Mouse (Mus musculus): ENCODE data around the gene Grin2c. TPM values are rescaled to one million over a fixed set of nuclear protein-coding genes. Genes with fewer than 3 reads are reported as not detected.
A peak's percentile ranks its signal among the peaks of the same experiment; 100 is the strongest.

The Grin2c gene
- 10 to 100 TPM; 37.4 to 40.0 TPM for total RNA-seq (2021)
- long read RNA-seq, experiment 1, partial matches to known transcripts: 11 of 124 reads
- long read RNA-seq, experiment 1, other reads (novel, unspliced or antisense): 113 of 124 reads
- long read RNA-seq, experiment 2, partial matches to known transcripts: 18 of 109 reads
- long read RNA-seq, experiment 2, other reads (novel, unspliced or antisense): 91 of 109 reads

DNA sequence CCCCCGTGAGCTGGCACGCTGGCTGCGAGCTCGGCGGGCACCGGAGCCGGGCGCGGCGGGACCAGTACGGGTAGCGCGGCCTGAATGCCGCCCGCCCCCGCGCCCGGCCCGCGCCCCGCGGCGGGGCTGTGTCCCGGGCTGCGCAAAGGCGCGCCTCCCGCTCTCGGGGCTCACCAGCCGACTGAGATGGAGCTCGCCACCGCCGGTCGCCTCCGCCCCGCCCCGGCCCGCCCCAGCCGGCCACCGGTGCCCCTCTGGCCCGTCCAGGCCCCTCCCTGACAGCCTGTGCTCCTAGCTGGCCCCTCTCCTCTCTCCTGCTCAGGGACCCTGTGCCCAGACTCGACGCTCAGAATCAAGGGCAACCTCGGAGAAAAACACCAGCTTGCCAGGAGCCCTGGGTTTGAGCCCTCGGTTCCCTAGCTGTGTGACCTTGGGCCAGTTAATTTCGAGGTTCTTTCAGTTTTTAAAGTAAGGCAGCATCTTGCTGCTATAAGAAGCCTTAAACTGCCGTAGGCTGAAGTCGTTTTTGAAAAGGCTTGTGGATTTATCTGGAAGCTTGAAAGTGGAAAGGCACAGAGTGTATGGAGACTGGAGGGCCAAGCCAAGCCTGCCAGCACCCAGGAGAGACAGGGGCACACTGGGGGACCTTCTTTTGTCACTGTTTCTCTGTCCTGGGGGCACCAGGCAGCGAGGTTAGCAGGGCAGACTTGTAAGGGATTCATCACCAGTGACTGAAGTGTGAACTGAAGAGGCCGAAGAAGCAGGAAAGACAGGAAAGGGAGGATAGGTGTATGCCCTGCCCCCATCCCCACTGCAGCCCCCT lies at the start of gene Grin2c:
Grin2c (minus strand) TSS at position 183 of the 823 bp plus-strand sequence.
- DNase-seq (ENCODE audit: extremely low spot score in 1 of 2, low spot score in 2 of 2): no peak
- peak within 1 kb of the TSS; percentile 59 for H3K27ac ChIP-seq
- intact Hi-C loops (cut with DNase I): no loop called here

DNA sequence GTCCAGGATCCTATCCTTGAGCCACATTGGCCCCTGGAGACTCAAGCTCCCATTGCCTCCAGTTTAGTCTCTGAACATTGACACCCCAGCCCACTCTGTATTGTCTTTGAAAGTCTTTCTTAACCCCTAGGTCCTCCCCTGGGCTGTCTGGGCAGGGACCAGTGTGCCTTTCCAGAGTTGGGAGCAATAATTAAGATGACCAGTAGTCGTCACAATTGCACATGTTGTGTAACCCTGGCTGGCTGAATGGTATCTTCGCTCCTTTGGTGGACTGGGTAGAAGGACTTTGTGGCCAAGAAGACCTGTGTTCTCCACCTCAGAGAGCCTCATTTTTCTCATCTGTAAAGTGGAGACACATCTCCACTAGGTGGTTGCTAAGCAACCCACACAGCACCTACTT lies 47.2 kb upstream of the Grin2c start:
- intact Hi-C loops (cut with DNase I): no loop called here
- peak; percentile 10 for TF ChIP-seq CTCF (IDR thresholded peaks at IDR 0.05)
- Histone ChIP-seq H3K4me3 (no peak overlapping the region), H3K27ac (no peak overlapping the region)
- no peak for DNase-seq (ENCODE audit: extremely low spot score in 1 of 2, low spot score in 2 of 2)

More for the DNA sequence above, at the start of gene Grin2c:
- no peak for TF ChIP-seq CTCF (IDR thresholded peaks at IDR 0.05)
- peak within 1 kb of the TSS; percentile 37 for H3K4me3 ChIP-seq

DNA sequence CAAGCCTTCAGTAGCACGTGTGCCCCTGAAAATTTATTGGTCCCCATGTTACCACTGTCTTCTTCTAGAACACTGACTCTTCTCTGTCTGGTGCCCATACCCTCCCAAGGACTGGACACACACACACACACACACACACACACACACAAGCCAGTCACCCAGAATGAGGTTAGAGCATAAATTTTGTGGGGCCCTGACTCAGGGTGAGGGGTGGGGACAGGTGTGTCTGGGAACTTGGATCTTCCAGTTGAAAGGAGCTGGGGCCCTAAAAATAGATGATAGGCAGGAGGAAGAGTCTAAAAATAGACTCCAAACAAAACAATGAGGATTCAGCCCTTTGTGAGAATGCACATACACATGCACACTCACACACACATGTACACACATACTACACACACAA lies 41.7 kb upstream of the Grin2c start:
- Histone ChIP-seq H3K4me3 (no peak overlapping the region), H3K27ac (no peak overlapping the region)
- TF ChIP-seq CTCF (IDR thresholded peaks at IDR 0.05): no peak
- intact Hi-C loops (cut with DNase I): no loop called here
- DNase-seq (ENCODE audit: extremely low spot score in 1 of 2, low spot score in 2 of 2): no peak

DNA sequence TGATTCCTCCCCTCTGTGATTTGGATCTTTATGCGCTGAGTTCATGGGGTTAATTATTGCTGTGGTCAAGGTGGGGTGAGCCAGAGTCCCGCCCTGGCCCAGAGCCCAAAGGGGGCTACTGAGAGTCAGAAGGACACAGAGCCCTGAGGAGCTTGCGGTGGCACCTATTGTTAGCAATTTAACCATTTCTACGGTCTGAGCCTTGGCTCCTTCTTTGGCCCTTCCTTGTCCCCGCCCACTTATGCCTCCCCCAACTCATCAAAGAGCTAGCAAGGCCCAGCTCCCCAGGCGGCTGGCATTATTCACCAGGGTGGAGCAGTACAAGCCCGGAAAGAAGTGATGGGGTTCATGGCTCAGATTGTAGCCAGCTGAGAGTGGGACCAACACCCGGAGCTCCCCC lies 39.8 kb upstream of the Grin2c start, which contains the start of gene Otop2:
Otop2 (plus strand) TSS at position 301 of the 400 bp plus-strand sequence.
- no peak for DNase-seq (ENCODE audit: extremely low spot score in 1 of 2, low spot score in 2 of 2)
- H3K27ac ChIP-seq: no peak within 1 kb of the TSS
- H3K4me3 ChIP-seq: no peak within 1 kb of the TSS
- intact Hi-C loops (cut with DNase I): no loop called here
- TF ChIP-seq CTCF (IDR thresholded peaks at IDR 0.05): no peak

DNA sequence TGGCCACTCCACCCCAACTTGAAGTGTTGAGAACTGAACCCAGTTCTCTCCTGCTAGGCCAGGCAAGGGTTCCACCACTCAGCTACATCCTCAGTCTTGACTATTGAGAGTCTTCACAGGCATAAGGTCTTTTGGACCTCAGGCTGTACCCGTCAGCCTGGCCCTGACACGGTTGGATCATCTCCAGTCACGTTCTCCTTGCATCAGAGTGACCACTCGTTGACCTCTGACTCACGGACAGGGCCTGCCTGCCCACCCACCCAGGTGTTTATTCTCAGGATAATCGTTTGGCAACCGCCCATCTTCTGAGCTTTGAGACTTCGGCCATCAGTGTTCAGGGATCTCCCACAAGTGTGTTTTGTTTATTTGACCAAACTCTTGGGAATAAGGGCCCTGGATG lies 36.1 kb upstream of the Grin2c start:
- DNase-seq (ENCODE audit: extremely low spot score in 1 of 2, low spot score in 2 of 2): no peak
- Histone ChIP-seq H3K4me3 (no peak overlapping the region), H3K27ac (no peak overlapping the region)
- intact Hi-C loops (cut with DNase I): no loop called here
- no peak for TF ChIP-seq CTCF (IDR thresholded peaks at IDR 0.05)

DNA sequence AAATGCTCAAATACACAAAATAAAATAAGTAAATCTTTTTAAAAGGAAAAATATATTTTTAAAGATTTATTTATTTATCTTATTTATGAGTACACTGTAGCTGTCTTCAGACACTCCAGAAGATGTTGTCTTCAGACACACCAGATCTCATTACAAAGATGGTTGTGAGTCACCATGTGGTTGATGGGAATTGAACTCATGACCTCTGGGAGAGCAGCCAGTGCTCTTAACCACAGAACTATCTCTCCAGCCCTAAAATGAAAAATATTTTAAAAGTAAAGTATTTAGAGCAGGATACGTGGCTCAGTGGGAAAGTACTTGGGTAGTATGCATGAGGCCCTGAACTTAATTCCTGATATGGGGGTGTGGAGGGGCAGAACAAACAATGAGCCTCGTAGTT lies 34.3 kb upstream of the Grin2c start:
- TF ChIP-seq CTCF (IDR thresholded peaks at IDR 0.05): no peak
- no peak for DNase-seq (ENCODE audit: extremely low spot score in 1 of 2, low spot score in 2 of 2)
- Histone ChIP-seq H3K4me3 (no peak overlapping the region), H3K27ac (no peak overlapping the region)
- intact Hi-C loops (cut with DNase I): no loop called here

DNA sequence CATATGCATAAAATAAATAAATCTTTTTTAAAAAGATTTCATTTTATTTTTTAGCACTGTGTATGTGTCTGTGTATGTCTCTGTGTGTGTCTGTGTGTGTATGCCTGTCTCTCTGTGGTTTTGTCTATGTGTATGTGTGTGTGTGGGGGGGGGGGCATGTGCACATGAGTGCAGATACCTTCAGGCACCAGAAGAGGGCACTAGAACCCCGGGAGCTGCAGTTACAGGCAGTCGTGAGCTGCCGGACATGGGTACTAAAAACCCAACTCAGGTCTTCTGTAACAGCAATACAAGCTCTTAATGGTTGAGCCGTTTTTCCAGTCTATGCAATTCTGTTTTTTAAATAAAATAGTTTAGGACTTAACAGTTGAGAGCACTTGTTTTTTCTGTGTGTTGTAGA lies 33.7 kb upstream of the Grin2c start:
- intact Hi-C loops (cut with DNase I): no loop called here
- TF ChIP-seq CTCF (IDR thresholded peaks at IDR 0.05): no peak
- DNase-seq (ENCODE audit: extremely low spot score in 1 of 2, low spot score in 2 of 2): no peak
- Histone ChIP-seq H3K27ac (no peak overlapping the region), H3K4me3 (no peak overlapping the region)

DNA sequence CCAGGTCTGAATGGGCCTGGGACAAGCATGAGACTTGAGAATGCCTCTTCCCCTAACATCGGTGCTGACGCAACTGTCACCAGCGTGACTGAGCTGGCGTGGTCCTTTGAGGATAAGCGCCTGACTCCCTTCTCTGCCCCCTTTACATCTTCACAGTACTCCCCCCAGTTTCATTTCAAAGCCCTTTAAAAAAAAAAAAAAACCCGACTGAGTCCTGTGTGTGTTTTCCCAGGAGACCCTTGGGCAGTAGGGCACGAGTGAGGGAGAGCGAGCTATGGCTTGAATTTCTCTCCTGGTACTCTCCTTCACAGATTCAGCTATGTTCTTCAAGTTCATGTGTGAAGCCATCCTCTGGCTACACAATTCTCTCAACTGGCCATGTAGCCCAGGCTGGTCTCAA lies 31.1 kb upstream of the Grin2c start:
- Histone ChIP-seq H3K4me3 (no peak overlapping the region), H3K27ac (no peak overlapping the region)
- intact Hi-C loops (cut with DNase I): no loop called here
- DNase-seq (ENCODE audit: extremely low spot score in 1 of 2, low spot score in 2 of 2): no peak
- TF ChIP-seq CTCF (IDR thresholded peaks at IDR 0.05): no peak

DNA sequence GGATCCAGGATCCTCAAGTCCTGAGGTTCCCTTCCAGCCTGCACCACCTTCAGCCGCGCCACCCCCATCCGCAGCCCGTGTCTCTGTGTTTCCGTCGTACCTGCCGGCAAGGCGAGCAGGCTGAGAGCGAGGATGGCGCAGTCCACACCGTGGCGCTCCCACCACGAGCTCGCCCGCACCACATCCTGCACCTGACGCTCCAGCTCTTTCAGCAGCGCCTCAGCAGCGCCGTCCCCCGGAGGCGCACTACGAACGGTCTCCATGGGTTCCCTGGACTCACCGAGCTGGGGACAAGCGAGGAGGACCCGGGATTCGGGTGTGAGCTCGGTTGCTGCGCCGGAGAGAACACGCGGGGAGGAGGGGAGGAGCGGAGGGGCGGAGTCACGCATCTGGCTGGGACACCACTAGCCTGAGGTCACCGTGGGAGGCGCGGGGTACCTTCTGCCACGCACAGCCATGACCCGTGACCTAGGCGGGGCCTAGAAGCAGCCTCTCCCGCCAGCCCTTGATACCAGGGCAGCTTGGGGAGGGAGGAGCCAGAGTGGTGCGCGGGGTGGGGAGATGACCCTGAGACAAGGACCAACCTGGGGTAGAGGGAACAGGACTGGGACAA lies 30.3 kb upstream of the Grin2c start, which contains the start of gene Fads6:
Fads6 (minus strand) TSS at position 450 of the 613 bp plus-strand sequence.
- Histone ChIP-seq H3K4me3 (peak within 1 kb of the TSS; percentile 64), H3K27ac (peak within 1 kb of the TSS; percentile 81)
- TF ChIP-seq CTCF (IDR thresholded peaks at IDR 0.05): peak; percentile 39
- intact Hi-C loops (cut with DNase I): no loop called here
- DNase-seq (ENCODE audit: extremely low spot score in 1 of 2, low spot score in 2 of 2): peak; percentile 70 to 71

DNA sequence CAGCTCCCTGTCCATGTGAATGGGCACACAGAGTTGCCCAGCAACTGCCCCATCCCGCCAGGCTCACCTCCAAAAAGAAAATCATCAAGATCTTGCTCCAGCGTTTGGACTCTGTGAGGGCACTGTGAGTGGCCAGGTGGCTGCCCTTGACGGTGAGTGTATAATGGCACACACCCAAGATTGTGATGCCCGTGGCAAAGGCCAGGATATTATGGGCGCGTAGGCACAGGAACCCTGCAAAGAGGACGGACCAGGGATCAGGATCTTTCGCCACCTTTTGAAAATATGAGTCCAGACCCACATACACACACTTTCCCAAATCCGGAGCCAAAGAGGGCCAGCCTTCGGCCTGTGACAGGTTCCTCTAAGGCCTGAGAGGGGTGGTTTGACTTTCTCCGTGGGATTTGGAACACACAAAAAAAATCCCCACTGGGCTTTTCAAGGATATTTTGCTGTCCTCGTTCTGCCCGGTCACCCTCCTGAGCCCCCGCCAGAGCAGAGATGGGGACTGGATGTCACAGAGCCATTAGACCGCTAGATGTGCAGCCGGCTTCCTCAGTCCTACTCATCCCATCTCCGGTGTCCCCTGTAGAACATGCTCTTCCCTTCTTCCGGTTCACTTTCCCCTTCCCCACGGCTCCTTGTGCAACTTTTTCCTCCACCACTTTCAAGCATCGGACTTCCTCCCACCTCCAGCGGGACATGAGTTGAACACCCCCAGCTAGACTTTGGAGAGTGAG lies 29.6 kb upstream of the Grin2c start:
- intact Hi-C loops (cut with DNase I): no loop called here
- Histone ChIP-seq H3K27ac (peak overlapping the region; percentile 81), H3K4me3 (peak overlapping the region; percentile 64)
- TF ChIP-seq CTCF (IDR thresholded peaks at IDR 0.05): no peak
- DNase-seq (ENCODE audit: extremely low spot score in 1 of 2, low spot score in 2 of 2): no peak

DNA sequence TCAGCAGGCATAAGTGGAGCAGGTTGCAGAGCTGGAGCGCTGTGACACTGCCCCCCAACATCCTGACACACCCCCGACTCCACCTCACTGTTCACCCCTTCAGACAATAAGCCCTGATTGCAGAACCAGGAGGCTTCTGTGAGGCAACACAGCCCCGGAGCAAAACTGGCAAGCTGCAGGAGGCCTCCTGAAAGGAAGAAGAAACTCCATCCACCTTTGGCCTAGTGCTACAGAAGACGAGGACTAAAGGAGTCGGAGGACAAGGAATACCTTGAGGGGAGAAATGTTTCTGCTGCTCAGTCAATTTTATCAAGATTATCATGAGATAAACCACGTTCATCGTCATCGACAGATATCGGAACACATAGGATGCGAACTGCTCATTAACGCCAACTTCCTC lies 28.9 kb upstream of the Grin2c start:
- no peak for DNase-seq (ENCODE audit: extremely low spot score in 1 of 2, low spot score in 2 of 2)
- Histone ChIP-seq H3K27ac (no peak overlapping the region), H3K4me3 (no peak overlapping the region)
- intact Hi-C loops (cut with DNase I): no loop called here
- TF ChIP-seq CTCF (IDR thresholded peaks at IDR 0.05): no peak
